Mouse (Mus musculus) monocyte, adult 2 months (primary cell): ENCODE measurements around the gene Tmem221.
A peak's percentile ranks its signal among the peaks of the same experiment; 100 is the strongest.

Source experiments
- DNase-seq, 2 experiments: peaks; one replicate each; pipeline ENCODE4 v3.0.0; 2022; ENCODE audit warnings: low spot score in 2 of 2, low read depth in 1 of 2

Tmem221 gene

DNA sequence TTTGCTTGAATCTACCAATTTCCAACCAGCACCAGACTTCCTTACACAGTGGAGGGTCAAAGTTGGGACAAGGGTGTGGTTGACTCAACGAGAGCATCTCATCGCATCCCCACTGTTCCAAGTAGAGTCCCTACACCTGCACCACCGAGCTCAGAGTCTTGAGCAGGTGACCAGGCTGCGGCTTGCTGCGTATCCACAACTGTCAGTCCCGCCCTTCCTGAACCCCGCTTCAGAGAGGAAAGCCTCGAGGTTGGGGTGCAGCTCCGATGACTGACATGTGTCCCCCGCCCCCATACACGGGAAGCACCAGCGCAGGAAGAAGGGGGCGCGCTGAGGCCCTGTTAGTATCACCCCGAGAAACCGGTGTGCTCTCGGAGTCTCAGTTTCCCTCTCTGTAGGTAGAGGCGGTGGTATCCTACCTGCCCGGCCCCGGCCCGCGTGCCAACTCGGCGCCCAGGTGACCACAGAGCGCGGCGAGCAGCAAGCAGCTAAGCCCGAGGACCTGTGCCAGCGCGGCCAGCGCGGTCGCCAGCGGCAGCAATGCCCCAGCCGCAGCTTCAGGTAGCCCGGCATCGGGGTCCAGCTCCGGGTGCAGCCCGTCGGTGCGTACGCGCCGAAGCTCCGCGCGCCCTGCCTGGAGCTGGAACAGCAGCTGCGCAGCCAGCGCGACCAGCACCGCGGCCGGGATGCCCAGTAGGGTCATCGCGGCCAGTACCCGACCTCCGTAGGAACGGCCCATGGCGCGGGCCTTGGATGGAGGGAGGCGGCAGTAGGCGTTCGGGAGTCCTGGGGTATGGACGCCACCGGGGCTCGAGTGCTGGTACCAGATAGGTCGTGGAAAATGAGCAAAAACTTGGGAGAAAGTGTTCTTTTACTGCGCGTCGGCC is at the start of gene Tmem221:
TSS of gene Tmem221 (minus strand) at position 801 of the 887 bp plus-strand sequence.
- DNase-seq = no peak

DNA sequence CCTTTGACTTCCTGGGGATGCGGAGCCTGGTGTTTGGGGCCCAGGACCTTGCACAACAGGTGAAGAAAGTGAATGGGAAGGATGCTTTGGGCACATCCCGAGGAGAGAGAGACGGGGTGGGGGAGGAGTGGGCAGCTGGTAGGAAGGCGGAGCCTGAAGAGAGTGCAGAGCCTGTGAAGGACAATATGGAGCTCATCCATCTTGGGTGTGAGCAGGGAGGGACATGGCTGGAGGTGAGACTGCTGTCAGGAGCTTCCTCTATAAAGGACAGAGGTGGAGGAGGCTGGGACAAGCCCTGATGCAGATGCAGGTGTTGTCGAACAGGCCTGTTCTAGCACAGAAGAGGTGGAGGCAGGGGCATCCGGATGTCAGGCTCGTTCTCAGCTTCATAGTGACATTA is 45.4 kb upstream of the Tmem221 start:
- no peak for DNase-seq

DNA sequence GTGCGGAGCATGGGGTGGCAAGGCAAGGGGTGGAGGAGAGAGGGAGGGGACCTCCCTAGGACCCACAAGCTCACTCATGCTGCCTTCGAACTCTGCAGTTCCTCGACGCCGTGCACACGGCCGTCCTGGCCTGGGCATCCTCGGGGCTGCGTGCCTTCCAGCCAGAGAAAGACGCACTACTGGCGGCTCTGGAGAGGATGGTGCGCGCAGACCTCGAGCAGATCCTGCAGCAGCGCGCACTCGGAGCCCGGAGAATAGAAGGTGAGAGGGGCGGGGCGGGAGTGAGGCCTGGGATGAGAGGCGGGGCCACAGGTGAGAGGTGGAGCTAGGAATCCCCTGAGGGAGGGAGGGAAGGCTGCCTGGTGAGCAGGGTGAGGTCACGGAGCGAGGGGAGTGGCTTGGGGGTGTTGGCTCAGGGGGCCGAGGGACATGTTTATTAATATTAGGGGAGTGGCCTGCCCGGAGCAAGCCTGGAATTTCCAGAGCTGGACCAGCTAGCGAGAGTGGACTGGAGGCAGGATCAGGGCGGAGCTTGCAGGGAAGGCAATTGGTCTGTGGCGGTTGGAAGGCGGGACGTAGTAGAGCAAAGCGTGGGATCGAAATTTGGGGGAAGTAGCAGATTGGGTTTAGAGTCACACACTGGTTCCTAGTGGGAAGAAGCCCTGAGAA is 44.1 kb upstream of the Tmem221 start:
- DNase-seq = peak in 1 of 2 experiments; percentile 25

GRCm38 (mm10) chr8:71601939-71602665 is 43.4 kb upstream of the Tmem221 start:
- no peak for DNase-seq

- no peak for DNase-seq
These were observed 40.2 kb upstream of the Tmem221 start for GRCm38 (mm10) chr8:71598841-71599240.

DNA sequence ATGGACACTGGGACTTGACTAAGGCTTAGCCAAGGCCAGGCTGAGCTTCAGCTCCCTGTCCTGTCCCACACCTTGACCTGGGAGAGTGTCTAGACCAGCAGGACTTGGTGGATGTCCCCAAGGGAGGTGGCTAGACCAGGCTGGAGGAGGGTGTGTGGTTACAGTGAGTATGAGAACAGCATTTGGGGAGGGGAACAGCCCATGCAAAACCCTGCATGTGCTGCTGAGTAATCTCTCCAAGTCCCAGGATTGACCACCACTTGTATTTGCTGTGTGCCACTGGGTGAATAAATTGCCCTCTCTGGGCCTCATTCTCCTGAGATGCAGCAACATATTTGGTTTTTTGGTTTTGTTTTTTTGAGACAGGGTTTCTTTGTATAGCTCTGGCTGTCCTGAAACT is 39.7 kb upstream of the Tmem221 start:
- DNase-seq = no peak

DNA sequence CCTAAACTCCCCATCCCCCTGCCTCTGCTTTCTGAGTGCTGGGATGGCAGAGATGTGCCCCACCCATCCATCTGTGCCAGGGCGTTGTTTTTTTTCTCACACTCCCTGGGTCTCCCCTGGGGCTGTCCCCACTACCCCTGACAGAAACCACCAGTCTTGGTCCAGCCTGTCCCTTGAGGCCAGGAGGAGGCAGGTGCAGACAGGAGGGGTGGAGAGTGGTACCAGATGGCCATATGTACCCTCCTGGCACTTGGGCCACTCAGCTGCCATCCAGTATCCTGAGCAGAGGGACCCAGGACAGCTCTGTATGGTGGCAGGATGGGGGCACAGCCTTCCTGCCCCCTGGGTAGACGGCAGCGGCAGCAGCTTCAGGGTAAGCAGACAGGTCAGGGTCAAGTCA is 38.8 kb upstream of the Tmem221 start, which contains the start of gene Fam129c:
TSS of gene Fam129c (plus strand) at position 198 of the 400 bp plus-strand sequence.
- no peak for DNase-seq

DNA sequence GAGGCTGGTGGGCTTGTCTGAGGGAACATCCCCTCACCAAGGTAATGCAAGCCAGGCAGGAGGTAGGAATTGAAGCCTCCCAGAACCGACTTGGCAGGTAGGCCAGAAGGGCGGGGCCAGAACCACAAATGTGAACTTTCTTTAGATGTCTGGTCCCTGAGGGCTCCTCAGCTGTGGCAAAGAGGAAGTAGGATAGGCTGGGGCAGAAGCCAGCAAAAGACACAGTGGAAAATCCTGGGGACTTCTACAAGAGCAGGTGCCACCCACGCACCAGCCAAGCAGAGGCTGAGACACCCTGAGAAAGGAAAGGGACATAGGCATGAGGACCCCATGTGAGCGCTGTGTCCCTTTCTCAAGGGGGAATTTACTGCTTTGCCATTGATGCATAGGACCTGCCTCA is 38.1 kb upstream of the Tmem221 start:
- DNase-seq = peak in 1 of 2 experiments; percentile 15

DNA sequence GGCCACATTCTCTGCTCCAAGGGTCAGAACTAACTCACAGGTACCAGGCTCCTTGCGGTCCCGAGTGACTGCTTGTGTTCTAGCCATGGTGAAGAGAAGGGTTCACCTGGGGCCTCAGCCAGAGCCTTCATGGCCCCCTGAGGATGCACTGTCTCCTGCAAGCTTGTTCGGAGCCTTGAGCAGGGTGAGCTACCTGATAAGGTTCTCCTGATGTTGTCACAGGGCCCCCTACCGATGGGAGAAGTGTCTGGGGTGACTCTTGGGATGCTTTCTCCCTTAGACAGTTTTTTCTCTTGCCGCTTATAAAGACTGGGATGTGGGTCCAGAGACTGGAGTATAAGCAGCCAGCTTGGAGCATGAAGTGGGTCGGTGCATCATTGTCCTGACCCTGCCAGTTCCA is 37.7 kb upstream of the Tmem221 start:
- DNase-seq = no peak

GRCm38 (mm10) chr8:71595862-71596261 is 37.2 kb upstream of the Tmem221 start:
- peak; percentile 59 to 81 for DNase-seq

GRCm38 (mm10) chr8:71594324-71594722 is 35.7 kb upstream of the Tmem221 start:
- DNase-seq = no peak

DNA sequence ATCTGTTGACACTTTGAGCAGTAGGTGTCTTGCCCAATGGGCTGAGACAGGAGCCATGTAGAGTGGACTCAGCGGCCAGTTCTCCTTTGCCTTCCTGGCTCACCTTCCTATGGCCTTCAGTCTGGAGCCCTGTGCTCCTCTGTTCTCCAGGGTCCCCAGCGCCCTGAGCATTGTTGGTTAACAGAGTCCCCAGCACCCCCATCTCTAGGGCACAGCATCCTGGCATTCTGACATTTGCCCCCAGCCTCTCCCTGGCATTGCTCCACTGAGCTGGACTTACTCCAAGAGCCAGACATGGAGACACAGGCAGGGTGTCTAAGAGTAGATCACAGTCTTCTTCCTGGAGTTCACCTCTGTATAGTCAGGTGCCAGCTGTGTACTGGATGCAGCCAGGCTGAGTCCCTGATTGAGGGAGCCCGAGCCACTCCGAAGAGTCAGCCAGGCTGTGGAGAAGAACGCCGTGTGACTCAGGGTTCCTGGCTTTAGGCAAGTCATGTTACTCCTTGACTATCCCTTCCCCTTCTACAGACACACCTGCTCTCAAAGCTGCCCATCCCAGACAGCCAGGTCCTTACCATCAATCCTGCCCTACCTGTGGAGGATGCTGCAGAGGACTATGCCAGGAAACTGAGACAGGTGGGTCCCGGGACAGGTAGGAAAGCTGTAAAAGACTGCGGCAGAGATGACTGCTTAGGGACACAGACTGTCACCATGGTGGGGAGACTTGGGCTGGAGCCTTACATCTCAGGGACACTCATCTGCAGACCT is 35.1 kb upstream of the Tmem221 start:
- no peak for DNase-seq

DNA sequence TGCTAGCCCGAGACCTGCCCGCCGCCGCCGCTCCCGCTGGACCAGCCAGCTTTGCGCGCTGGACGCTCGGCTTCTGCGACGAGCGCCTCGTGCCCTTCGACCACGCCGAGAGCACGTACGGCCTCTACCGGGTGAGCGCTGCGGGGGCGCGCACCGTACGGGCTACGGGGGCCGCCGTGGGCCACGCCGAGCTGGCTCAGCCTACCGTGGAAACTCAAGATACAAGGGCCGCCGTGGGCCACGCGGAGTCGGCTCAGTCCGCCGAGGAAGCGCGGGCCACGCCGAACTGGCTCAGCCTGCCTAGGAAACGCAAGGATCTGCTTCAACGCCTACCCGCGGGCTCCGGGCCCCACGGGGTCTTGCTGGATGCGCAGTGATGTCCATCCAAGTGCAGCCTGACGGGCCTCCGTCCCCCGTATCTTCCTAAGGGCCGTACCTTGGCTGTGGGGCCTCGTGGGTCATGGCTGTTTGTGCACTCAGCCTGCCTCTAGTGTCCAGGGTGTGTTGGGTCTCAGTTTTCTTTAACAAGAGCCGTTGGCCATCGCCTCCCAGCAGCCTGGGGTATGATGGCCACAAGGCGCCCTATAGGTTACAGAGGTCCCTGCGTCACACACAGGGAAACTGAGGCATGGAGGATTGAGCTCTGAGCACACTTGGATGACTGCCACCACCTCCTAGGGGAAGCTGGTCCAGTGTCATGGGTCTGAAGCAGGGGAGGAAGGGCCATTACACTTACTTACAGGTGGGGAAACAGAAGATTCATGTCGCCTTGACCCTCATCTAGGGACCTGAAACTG is 33.9 kb upstream of the Tmem221 start:
- no peak for DNase-seq

GRCm38 (mm10) chr8:71591471-71592373 is 33.1 kb upstream of the Tmem221 start, which contains the start of gene Pgls:
TSS of gene Pgls (plus strand) at chr8:71592176.
- DNase-seq = peak; percentile 60 to 87

- no peak for DNase-seq
These were observed 32.3 kb upstream of the Tmem221 start for GRCm38 (mm10) chr8:71591017-71591416.

DNA sequence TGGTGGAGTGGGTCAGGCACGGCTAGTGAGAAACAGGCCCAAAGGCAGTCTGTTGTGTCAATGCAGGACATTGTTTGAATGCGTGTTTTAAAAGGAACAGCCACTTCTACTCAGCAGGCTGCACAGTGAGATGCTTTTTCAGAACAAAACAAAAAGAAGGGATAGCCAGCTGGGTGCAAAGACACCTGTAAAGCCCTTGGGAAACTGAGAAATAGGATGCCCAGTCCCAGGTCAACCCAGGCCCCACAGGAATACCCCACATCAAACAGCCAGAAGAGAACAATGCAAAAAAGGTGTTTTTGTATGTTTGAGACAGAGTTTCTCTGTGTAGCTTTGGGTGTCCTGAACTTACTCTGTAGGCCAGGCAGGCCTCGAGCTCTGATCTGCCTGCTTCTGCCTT is 30.1 kb upstream of the Tmem221 start:
- DNase-seq = no peak

- no peak for DNase-seq
These were observed 28.2 kb upstream of the Tmem221 start for GRCm38 (mm10) chr8:71586891-71587290.

GRCm38 (mm10) chr8:71580201-71580600 is 21.5 kb upstream of the Tmem221 start:
- DNase-seq = no peak

DNA sequence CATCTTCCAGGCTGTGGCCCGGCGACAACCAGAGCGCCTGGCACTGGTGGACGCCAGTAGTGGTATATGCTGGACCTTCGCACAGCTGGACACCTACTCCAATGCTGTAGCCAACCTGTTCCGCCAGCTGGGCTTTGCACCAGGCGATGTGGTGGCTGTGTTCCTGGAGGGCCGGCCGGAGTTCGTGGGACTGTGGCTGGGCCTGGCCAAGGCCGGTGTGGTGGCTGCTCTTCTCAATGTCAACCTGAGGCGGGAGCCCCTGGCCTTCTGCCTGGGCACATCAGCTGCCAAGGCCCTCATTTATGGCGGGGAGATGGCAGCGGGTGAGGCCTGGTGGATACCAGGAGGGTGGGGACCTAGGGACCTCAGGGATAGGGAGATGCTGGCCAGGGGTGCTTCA is 20.8 kb upstream of the Tmem221 start:
- no peak for DNase-seq
